Mouse (Mus musculus) mouse trophoblast stem cell (cell line): ENCODE results near the gene Zfp746.

Experiments used
- in situ Hi-C, 2 experiments: fragments of 300-500 bp; cut with MseI, MboI; formaldehyde crosslinking; loops; 2 replicates in 1 of 2; 3 replicates in 1 of 2; pipeline ENCODE4 v1.15.1; 2025

Zfp746 gene

DNA sequence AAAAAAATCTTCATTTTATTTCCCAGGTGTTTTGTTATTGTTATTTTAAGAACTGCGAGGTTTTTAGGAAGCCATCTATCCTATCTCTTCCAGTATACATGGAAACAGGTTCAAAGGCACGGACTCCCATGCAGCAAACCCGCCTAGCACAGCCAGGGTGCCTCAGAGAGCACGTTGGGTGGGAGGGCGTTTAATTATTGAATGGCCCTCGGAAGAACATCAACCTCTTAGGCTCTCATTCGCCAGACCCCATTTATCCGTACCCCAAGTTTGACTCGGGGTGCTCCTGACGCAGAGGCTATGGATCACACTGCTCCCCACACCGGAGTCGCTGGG is 39.3 kb downstream of the Zfp746 start:
- in situ Hi-C loops = no loop called here

DNA sequence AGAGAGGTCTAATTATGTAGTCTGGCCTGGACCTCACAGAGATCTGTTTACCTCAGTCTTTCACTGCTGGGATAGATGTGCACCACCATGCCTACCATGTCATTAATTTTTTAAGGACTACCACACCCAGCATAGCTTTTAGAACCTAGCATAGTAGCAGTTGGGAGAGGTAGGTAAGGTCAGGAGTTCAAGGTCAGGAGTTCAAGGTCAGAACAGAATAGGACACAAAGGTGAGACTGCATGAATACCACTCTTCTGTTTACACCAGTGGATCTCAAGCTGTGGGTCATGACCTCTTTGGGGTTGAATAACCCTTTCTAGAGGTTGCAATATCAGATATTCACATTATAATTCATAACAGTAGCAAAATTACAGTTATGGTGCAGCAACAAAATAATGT is 53.7 kb downstream of the Zfp746 start:
- in situ Hi-C loops = no loop called here

DNA sequence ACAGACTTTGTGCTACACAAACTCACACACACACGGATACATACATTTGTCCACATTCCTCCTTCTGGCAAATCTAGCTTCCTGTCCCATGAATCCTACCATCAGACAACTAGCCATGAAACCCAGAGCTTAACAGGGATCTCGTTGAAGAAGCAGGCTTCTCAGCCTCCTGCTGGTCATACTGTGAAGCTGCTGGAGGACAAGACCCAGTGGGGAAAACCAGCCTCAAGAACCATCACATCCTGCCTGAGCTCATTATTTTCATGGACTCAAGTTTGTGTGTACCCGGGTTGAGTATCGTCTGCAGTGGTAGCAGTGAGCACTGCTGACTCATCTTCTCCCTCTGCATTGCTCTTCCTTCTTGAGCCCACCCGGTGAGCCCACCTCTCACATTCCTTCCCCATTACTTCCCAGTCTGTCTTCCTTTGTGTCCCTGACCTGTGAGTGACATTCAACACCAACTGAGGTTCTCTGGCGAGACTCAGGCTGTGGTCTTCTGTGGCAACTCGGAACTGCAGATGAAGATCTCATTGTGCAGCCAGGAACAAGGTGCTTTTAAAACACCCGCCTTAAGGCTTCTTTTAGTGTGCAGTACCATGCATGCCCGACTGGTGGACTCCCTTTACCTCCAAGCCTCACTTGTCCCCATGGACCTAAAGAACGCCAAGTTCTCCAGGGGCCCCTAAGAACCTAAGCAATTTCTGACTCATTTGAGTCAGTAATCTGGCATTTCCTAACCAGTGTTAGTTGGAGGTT is 60.3 kb downstream of the Zfp746 start:
- in situ Hi-C loops = no loop called here

DNA sequence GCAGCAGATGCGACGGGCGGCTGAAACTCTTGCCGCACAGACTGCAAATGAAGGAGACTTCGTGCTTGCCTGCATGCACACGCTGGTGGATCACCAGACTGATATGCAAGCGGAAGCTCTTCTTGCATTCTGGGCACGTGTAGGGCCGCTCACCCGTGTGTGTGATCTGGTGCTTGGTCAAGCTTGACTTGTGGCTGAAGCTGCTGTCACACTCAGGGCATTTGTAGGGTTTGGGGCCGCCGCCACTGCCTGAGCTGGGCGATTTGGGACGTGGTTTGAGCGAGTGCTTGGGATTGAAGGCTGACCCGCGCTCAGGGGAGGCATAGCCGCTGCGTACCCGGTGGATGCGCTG is 61.4 kb downstream of the Zfp746 start:
- in situ Hi-C loops = no loop called here

DNA sequence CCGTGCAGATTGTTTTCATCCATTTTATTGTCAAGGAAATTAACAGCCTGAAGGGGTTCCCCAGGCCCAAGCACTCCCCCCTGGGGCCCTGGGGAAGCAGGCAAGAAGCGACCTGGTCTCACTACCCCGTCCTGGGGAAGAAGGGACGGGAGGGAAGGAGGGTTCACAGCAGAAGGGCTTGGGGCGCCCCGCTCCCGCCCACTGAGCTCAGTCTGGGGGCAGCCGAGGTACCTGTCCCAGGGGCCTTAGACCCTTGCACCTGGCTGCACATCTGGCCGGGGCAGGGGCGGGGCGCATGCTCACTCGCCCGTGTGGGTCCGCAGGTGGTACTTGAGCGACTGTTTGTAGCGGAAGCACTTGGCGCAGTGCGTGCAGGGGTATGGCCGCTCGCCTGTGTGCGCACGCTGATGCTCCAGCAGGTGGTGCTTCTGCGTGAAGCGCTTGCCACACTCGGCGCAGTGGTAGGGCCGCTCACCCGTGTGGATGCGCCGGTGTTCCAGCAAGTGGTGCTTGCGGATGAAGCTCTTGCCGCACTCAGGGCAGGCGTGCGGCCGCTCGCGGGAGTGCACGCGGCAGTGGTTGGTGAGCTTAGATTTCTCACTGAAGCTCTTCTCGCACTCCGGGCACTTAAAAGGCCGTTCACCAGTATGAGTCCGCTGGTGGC is 61.9 kb downstream of the Zfp746 start:
- in situ Hi-C loops = no loop called here

DNA sequence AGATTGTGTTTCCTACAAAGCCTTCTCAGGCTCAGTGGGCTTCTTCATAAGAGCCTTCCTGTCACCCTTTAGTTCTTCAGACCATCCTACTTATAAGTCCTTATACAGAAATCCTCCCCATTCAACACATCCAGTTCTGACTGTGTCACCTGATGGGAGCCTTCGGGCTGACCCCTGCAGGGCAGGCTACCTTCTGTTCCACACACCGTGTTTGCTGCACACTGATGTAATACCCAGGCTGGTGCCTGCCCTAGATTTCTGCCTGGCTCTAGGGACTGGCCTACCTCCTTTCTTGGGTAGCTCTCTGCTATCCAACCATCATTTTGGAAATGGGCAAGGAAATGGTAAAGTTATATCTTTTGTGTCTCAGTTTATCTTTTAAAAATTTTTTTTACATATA is 63.7 kb downstream of the Zfp746 start:
- in situ Hi-C loops = no loop called here

DNA sequence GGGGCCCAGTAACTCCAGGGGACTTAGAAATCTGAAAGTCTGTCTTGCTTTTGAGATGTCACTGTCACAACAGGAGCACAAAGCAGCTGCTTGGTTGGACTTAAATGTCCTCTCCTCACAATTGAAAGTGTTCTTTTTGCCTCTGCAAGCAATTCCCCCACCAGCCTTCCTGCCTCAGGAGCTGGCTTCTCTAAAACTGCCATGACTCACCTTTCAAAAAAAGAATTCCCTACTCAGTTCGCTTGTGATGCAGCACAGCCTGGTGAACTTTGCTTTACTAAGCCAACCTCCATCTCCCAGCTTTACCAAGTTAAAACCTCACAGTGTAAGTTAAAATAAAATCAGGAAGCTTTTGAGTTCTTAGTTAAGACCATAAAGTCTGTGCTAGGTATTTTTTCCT is 64.7 kb downstream of the Zfp746 start:
- in situ Hi-C loops = no loop called here

DNA sequence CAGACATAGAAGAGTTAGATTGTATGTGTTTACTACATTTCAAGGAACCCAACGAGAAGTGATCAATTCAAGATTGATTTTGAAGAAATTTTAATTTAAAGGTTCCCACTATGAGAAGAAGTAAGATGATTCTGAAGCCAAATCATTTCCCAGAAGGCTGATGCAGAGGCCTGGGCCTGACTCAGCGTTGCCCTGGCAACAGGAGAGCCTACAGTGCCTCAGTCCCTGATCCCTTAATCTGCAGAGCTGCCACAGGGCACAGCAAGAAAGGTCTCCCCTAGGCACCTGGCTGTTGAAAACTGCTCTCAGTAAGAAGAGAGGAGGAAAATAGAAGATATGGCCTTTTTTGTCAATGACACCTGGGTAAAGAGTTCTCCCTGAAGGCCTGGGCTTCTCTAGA is 66.4 kb downstream of the Zfp746 start:
- in situ Hi-C loops = no loop called here

DNA sequence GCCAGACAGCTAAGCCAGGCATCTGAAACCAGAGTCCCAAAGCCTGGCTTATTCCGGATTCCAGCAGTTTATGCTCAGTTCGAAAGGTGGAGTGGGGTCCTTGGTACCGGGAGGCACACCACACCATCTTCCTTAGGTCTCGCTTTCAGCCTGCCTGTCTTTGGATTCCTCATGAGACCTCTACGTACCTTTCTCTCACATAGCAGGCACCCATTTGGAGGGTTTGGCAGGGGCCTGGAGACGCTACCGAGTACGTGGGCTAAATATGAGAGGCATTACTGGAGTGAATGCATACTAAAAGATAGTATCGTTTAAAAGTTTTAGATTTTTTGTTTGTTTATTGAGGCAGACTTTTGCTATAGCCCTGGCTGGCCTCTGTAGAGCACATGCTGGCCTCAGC is 69.6 kb downstream of the Zfp746 start:
- in situ Hi-C loops = no loop called here

DNA sequence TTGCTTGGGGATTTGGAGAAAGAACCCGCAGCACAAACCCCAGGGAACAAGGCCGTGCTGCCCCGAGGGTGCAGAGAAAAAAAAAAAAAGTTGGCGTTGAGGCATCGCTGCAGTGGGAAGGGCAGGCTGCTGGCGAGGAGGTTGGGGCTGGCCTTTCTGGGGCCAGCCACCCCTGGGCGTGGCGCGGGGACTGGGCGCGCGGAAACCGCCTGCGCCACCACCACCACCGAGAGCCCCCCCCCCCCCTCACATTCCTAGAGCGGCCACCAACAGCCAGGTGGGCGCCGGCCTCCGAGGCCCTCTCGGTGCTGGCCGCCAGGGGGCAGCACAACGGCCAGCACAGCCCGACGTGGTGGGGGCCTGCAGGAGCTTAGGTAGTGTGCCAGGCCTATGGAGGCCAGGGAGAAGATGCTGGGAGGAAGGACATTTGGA is 70.3 kb downstream of the Zfp746 start:
- in situ Hi-C loops = no loop called here
